Mouse (Mus musculus) megakaryocyte, embryonic 14.5 days (primary cell): Measurements from ENCODE around the gene Rasa3. TPM values are rescaled to one million over a fixed set of nuclear protein-coding genes. Genes with fewer than 3 reads are reported as not detected.

ENCODE experiments used
- H3K27me3 ChIP-seq: replicated peaks from 2 replicates; pipeline ENCODE3; 2012; ENCODE audit warnings: inconsistent platforms
- H3K36me3 ChIP-seq: replicated peaks from 2 replicates; pipeline ENCODE3; 2012; ENCODE audit warnings: low read length, inconsistent platforms, mixed read lengths
- H3K4me1 ChIP-seq: 2 replicates; pipeline ENCODE4 v1.6.1; 2012; ENCODE audit warnings: inconsistent platforms
- H3K4me3 ChIP-seq: replicated peaks from 2 replicates; pipeline ENCODE3; 2012; ENCODE audit warnings: moderate library complexity, mild to moderate bottlenecking, inconsistent platforms
- H3K9me3 ChIP-seq: 2 replicates; pipeline ENCODE4 v1.6.1; 2012; ENCODE audit warnings: inconsistent platforms
- FLI1 ChIP-seq: IDR thresholded peaks from 2 replicates; pipeline ENCODE4 v1.6.1; 2012; ENCODE audit warnings: low read length, inconsistent platforms, mixed read lengths
- GATA1 ChIP-seq: IDR thresholded peaks from 3 replicates; pipeline ENCODE4 v1.6.1; 2012; ENCODE audit warnings: mixed read lengths, low read length, inconsistent platforms, borderline replicate concordance
- polyA plus RNA-seq: library from polyadenylated mRNA; stranded (reverse); fragments of >175 nt; gene quantifications from 2 replicates; pipeline ENCODE4 v1.2.3, GENCODE M21; 2012; ENCODE audit warnings: low replicate concordance; ENCODE audit not compliant: insufficient read depth

Gene Rasa3
- polyA plus RNA-seq, 1 experiment: 86.3 TPM

DNA sequence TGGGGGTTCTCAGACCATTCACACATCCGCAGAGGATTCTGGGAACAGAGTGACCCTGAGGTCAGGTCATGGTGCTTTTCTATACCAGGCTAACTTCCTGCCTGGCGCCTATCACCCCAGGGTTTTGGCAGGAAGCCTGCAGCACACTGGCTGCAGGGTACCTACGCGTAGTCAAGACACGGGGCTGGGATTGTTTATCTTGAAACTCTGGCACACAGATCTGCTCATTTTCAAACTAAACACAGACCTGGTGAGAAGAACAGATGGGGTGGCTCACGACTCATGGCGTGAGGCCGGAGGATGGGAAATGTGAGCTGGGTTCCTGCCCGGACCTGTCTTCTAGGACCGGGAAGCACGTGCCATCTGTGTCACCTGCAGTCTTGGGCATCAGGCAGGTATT, 52.5 kb downstream of the Rasa3 start:
- no peak overlapping the region for H3K4me3 ChIP-seq
- TF ChIP-seq GATA1 (no peak), FLI1 (no peak)
- H3K4me1 ChIP-seq: peaks cover 95% of the 10 kb centered on the region
- peaks cover 9% of the 10 kb centered on the region for H3K9me3 ChIP-seq
- no peaks in the 10 kb centered on the region for H3K27me3 ChIP-seq
- peaks cover 99% of the 10 kb centered on the region for H3K36me3 ChIP-seq

DNA sequence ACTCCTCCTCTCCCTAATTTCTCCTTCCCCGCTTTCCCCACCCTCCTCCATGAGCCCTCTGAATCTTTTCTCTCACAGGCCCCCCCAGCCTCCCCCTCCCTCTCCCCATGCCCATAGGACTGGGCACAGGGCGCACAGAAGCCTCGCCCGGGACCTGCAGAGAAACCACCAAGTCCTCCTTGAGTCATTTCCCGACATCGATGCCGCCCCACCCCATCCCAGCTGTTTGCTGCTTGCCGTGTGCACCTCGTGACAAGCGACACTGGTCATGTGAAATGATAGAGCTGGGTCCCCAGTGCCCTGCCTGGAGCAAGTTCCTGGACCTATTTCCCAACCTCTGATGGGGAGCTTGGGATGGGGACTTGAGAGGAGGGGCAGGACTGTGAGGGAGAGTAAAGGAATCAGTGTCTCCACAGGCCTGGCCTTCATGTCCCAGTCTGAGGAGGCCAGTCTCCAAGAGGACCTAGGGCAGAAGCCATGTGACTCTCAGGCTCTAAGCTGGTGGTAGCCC, 53.4 kb downstream of the Rasa3 start:
- H3K36me3 ChIP-seq: peaks cover 99% of the 10 kb centered on the region
- peaks cover 9% of the 10 kb centered on the region for H3K9me3 ChIP-seq
- TF ChIP-seq FLI1 (no peak), GATA1 (no peak)
- no peaks in the 10 kb centered on the region for H3K27me3 ChIP-seq
- H3K4me1 ChIP-seq: peaks cover 97% of the 10 kb centered on the region
- H3K4me3 ChIP-seq: peak overlapping the region; percentile 65

DNA sequence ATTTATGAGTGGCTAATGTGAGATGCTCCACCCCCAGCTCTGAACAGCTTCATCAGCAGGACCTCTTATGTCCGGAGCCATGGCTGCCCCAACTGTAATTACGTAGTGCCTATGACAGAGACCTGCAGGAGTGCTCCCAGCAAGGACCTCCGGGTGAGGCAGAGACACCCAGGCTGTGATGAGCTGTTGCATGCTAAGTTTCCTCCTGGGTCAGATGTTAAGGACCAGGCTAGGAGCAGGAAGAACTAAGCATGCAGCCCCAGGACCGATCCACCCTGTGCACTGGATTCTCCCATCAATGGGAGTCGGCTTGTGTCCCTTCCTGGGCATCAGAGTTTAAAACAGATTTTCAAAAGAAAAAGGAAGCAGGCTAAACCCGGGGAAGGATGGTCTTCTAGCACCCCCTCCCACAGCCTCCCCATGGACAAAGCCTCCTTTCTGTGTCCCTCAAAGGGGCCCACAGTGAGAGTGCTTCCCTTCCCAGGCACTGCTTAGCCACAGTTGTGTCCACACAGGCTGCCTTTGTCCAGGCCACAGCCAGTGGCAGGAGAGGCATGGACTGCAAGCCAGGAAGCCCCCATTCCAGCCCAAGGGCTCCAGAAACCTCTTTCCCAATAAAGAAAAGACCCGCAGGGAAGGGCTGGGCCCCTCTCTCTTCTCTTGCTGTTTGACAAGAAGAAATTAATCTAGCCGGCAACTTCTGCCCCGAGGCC, 54.2 kb downstream of the Rasa3 start:
- TF ChIP-seq GATA1 (no peak), FLI1 (no peak)
- peaks cover 96% of the 10 kb centered on the region for H3K4me1 ChIP-seq

DNA sequence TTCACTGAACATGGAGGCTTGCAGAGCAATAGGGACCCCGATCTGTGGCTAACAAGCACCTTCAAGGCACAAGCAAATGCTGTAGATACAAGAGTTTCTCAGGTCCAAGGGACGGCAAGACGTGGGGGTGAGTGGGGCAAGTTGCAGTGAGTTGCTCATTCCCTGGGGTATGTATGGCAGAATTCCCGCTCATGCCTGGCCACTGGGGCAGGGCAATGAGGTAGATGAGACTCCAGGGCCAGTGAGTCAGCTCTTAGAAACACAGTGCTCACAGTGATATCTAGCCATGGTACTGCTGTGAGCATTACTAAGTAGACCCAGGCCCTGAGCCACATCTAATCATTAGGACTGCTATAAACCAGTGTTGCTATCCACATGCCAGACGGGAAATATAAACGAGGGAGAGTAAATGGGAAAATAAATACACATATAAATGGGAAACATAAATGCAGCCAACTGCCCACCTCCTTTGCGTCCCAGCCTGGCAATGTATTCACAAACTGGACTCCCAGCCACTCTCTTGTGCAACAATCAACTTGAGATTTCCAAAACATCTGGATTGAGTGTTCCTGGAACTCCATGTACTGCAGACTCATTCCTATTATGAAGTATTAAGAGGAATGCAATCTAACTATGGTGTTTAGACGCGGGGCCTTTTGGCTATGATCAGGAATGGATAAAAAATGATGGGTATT, 57.0 kb downstream of the Rasa3 start:
- peaks cover 98% of the 10 kb centered on the region for H3K36me3 ChIP-seq
- H3K9me3 ChIP-seq: no peaks in the 10 kb centered on the region
- H3K27me3 ChIP-seq: no peaks in the 10 kb centered on the region
- TF ChIP-seq FLI1 (no peak), GATA1 (no peak)
- no peak overlapping the region for H3K4me3 ChIP-seq
- H3K4me1 ChIP-seq: peaks cover 91% of the 10 kb centered on the region

More for the DNA sequence above, 54.2 kb downstream of the Rasa3 start:
- Histone ChIP-seq H3K36me3 (peaks cover 99% of the 10 kb centered on the region), H3K27me3 (no peaks in the 10 kb centered on the region), H3K9me3 (peaks cover 9% of the 10 kb centered on the region), H3K4me3 (peak overlapping the region; percentile 34)

DNA sequence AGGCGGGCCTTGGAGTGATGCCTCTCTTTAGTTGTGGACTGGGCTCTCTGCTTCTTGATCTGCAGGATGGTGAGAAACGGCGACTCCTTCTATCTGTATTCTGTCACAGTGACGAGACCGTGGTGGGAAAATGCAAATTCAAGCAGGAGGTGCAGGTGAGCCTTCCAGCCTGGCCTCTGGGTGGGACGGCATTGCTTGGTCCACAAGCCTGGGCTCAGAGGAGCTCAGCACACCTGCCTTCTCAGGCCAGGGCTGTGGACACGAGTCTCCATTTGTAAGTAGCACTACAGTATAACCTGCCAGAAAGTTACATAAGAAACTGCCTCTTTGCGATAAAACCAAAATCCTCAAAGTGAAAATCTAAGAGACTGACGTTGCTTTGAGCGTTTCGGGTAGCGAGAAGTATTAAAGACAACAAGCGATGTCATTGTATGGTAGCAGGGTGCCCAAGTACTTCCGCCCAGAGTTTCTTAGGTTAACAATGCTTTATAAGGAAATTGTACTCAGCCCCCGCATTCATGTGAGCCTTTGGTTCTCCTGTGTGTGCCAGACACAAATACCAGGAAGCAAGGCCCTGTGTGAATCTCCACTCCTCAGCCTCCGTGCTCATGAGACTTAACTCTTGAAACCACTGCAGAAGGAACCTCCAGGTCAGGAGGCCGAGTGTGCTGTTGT, 60.4 kb downstream of the Rasa3 start:
- Histone ChIP-seq H3K4me3 (peak overlapping the region; percentile 69), H3K27me3 (no peaks in the 10 kb centered on the region), H3K9me3 (peaks cover 8% of the 10 kb centered on the region), H3K4me1 (peaks cover 90% of the 10 kb centered on the region), H3K36me3 (peaks cover 98% of the 10 kb centered on the region)
- TF ChIP-seq FLI1: no peak
- no peak for TF ChIP-seq GATA1

DNA sequence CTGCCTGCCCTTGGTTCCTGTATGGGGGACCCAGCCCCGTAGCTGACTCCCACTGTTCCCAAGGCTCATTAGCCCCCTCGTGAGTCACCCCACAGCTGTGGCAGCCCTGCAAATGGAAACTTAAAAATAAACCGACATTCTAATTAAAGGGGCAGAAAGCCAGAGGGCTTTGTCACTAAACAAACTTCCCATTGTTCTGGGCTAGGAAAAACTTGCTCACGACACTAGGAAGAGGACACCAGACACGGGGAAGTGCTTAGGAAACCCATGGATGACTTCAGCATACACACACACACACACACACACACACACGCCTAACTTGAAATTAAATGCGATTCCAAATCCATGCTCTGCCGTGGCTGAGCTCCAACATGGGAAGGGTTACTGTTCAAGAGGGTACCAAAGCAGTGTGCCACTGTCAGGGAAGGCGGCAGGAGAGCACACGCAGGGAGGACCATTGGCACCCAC, 62.4 kb downstream of the Rasa3 start:
- no peak for TF ChIP-seq GATA1
- TF ChIP-seq FLI1: no peak
- Histone ChIP-seq H3K27me3 (no peaks in the 10 kb centered on the region), H3K4me1 (peaks cover 91% of the 10 kb centered on the region), H3K36me3 (peaks cover 99% of the 10 kb centered on the region), H3K4me3 (peak overlapping the region; percentile 7), H3K9me3 (peaks cover 8% of the 10 kb centered on the region)

DNA sequence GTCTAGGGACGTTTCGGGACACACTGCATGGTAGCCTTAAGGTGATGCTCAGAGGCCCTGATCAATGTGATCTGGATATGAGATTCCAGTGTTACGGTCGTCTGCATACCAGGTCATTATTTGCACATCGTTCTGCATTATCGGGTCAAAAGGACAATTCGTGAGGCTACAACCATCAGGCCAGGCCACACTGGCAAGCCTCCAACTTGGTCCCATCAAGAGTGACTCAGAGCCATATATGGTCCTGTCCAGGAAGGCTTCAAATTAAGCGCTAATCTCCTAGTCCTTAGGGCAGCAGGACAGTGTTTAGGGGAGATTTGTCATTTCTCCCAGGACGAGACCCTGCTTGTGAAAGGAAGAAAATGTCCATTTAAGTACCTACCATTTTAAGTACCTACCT, 63.3 kb downstream of the Rasa3 start:
- Histone ChIP-seq H3K9me3 (peaks cover 8% of the 10 kb centered on the region), H3K4me3 (no peak overlapping the region), H3K27me3 (no peaks in the 10 kb centered on the region), H3K4me1 (peaks cover 92% of the 10 kb centered on the region), H3K36me3 (peaks cover 99% of the 10 kb centered on the region)
- TF ChIP-seq FLI1 (no peak), GATA1 (no peak)

DNA sequence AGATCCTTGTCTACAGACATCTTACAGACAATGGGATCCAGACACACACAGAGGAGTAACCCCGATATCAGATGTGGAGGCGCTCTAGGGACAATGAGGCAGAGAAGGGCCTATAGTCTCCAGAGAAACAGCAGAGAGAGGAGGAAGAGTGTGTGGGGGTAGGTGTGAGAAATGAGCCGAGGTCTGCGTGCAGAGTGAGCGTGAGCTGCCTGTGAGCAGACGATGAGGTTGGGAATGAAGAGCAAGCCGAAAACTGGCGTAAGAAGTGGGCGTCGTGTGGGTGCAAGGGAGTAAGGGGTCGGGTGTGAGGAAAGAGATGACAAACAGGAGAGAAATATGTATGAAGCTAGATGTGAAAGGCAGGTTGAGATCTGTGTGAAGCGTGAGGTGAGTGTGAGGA, 65.7 kb downstream of the Rasa3 start:
- Histone ChIP-seq H3K9me3 (peaks cover 8% of the 10 kb centered on the region), H3K36me3 (peaks cover 92% of the 10 kb centered on the region), H3K4me1 (peaks cover 92% of the 10 kb centered on the region), H3K4me3 (peak overlapping the region; percentile 73), H3K27me3 (no peaks in the 10 kb centered on the region)
- TF ChIP-seq FLI1: no peak
- TF ChIP-seq GATA1: no peak

DNA sequence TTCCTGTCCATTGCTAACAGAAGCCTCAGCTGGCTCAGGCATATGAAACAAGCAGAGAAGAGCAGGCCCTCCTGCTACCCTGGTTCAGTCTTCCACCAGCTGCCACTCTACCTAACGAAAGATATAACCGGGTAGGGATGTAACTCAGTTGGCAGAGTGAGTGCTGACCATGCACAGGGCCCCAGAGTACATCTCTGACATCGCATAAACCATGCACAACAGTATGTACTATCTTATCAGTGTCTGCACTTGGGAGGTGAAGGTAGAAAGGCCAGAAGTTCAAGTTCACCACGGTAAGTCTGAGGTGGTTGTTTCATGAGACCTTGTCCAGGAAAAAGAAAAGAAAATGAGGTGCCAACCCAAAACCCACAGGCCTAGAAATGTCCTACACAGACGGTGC, 67.4 kb downstream of the Rasa3 start:
- TF ChIP-seq FLI1 (no peak), GATA1 (no peak)
- Histone ChIP-seq H3K36me3 (peaks cover 93% of the 10 kb centered on the region), H3K4me3 (no peak overlapping the region), H3K27me3 (no peaks in the 10 kb centered on the region), H3K9me3 (peaks cover 8% of the 10 kb centered on the region), H3K4me1 (peaks cover 96% of the 10 kb centered on the region)

DNA sequence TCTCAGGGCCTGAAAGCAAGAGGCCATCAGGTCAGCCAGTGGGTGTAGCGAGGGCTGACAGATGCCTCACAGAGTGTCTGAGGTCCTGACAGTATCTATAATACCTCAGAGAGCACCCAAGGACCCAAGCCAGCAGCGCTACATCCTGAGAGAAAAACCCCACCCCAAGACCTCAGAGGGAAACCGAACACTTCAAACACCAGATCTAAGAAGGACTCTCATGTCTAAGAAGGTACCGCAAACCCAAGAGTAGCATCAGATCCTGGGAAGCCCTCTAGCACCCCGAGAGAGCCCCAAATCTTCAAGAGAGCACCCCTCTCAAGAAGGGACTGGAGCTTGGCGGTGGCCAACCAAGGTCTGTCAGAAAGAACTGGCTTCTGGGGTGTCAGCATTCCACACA, 68.5 kb downstream of the Rasa3 start:
- Histone ChIP-seq H3K4me1 (peaks cover 97% of the 10 kb centered on the region), H3K27me3 (no peaks in the 10 kb centered on the region), H3K36me3 (peaks cover 93% of the 10 kb centered on the region), H3K9me3 (peaks cover 8% of the 10 kb centered on the region), H3K4me3 (no peak overlapping the region)
- no peak for TF ChIP-seq FLI1
- TF ChIP-seq GATA1: no peak
